Mouse (Mus musculus): ENCODE measurements around the gene Tepp. TPM values are rescaled to one million over a fixed set of nuclear protein-coding genes. Genes with fewer than 3 reads are reported as not detected.

Tepp gene
- polyA plus RNA-seq, 1 experiment, result not detected

DNA sequence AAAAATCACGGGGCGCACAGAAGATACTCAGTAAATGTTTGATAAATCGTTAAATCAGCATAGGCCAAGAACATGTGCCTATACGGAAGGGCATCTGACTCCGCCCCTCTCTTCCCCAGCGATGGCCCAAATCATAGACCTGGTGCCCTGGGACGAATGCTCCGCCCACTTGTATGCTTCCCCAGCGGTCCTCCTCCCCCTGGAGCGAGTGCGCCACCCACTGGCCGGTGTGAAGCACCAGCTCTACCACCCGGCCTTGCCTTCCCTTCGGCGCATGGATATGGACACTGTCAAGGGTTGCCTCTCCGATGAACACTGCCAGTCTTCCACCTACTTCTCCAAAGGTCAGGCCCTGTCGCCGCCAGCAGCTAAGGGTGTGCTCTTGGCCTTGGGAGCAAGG lies 2.5 kb downstream of the Tepp start:
- TF ChIP-seq CTCF (IDR thresholded peaks at IDR 0.05; ENCODE audit: low read depth, low read length) (peak; percentile 85), EP300 (IDR thresholded peaks at IDR 0.05; ENCODE audit: insufficient read depth, low read depth, low read length) (no peak)

DNA sequence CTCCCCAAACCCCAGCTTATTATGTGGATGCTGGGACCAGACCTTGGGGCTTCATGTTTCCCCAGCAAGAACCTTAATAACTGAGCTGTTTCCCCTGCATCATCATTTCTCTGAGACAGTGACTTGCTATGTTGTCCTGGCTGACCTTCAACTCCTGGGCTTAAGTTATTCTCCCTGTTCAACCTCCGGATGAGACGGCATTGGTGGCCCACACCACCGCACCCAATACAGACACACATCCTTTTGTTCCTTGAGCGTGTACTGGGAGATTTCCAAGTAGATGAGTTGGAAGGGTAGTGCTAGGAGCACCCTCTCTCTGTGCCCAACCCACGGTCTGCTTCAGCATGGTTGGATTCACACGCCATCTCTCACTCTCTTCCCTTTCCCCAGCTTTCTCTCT lies 3.5 kb downstream of the Tepp start:
- no peak overlapping the region for H3K9ac ChIP-seq (ENCODE audit: low read depth, poor library complexity, severe bottlenecking)
- H3K27ac ChIP-seq (ENCODE audit: insufficient read depth, low read length), result no peak overlapping the region
- H3K36me3 ChIP-seq (ENCODE audit: control insufficient read depth, insufficient read depth, low read length, poor library complexity, severe bottlenecking), result no peaks in the 10 kb centered on the region
- H3K27me3 ChIP-seq (ENCODE audit: control insufficient read depth, insufficient read depth, low read length, poor library complexity, severe bottlenecking), result no peaks in the 10 kb centered on the region
- no peaks in the 10 kb centered on the region for H3K9me3 ChIP-seq (replicated peaks; ENCODE audit: control insufficient read depth, insufficient read depth, low read length, poor library complexity, severe bottlenecking)
- no peaks in the 10 kb centered on the region for H3K4me1 ChIP-seq (ENCODE audit: control insufficient read depth, insufficient read depth, low read length)
- no peak overlapping the region for H3K4me3 ChIP-seq (ENCODE audit: low read depth, low read length)
- TF ChIP-seq CTCF (IDR thresholded peaks at IDR 0.05; ENCODE audit: low read depth, low read length), result no peak
- TF ChIP-seq POLR2A (IDR thresholded peaks at IDR 0.05; ENCODE audit: insufficient read depth, low read length), result no peak
- TF ChIP-seq EP300 (IDR thresholded peaks at IDR 0.05; ENCODE audit: insufficient read depth, low read depth, low read length), result no peak

More for the DNA sequence above, 2.5 kb downstream of the Tepp start:
- Histone ChIP-seq H3K36me3 (ENCODE audit: control insufficient read depth, insufficient read depth, low read length, poor library complexity, severe bottlenecking) (no peaks in the 10 kb centered on the region), H3K9ac (ENCODE audit: low read depth, poor library complexity, severe bottlenecking) (no peak overlapping the region), H3K27ac (ENCODE audit: insufficient read depth, low read length) (no peak overlapping the region), H3K9me3 (replicated peaks; ENCODE audit: control insufficient read depth, insufficient read depth, low read length, poor library complexity, severe bottlenecking) (no peaks in the 10 kb centered on the region), H3K27me3 (ENCODE audit: control insufficient read depth, insufficient read depth, low read length, poor library complexity, severe bottlenecking) (no peaks in the 10 kb centered on the region), H3K4me1 (ENCODE audit: control insufficient read depth, insufficient read depth, low read length) (no peaks in the 10 kb centered on the region), H3K4me3 (ENCODE audit: low read depth, low read length) (no peak overlapping the region)

DNA sequence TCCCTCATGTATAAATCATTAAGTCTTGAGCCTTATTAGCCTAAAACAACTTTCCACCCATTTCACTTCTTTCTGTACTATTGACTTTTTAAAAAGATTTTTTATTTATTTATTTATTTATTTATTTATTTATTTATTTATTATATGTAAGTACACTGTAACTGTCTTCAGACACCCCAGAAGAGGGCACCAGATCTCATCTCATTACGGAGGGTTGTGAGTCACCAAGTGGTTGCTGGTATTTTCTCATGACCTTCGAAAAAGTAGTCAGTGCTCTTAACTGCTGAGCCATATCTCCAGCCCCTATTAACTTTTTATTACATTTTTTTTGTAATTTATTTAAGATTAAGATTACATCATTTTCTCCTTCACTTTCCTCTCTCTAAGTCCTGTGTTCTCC lies 4.3 kb downstream of the Tepp start:
- no peak for TF ChIP-seq CTCF (IDR thresholded peaks at IDR 0.05; ENCODE audit: low read depth, low read length)
- TF ChIP-seq POLR2A (IDR thresholded peaks at IDR 0.05; ENCODE audit: insufficient read depth, low read length), result no peak
- no peak for TF ChIP-seq EP300 (IDR thresholded peaks at IDR 0.05; ENCODE audit: insufficient read depth, low read depth, low read length)
- Histone ChIP-seq H3K4me1 (ENCODE audit: control insufficient read depth, insufficient read depth, low read length) (no peaks in the 10 kb centered on the region), H3K4me3 (ENCODE audit: low read depth, low read length) (no peak overlapping the region), H3K27ac (ENCODE audit: insufficient read depth, low read length) (no peak overlapping the region), H3K9ac (ENCODE audit: low read depth, poor library complexity, severe bottlenecking) (no peak overlapping the region), H3K27me3 (ENCODE audit: control insufficient read depth, insufficient read depth, low read length, poor library complexity, severe bottlenecking) (no peaks in the 10 kb centered on the region), H3K9me3 (replicated peaks; ENCODE audit: control insufficient read depth, insufficient read depth, low read length, poor library complexity, severe bottlenecking) (no peaks in the 10 kb centered on the region), H3K36me3 (ENCODE audit: control insufficient read depth, insufficient read depth, low read length, poor library complexity, severe bottlenecking) (no peaks in the 10 kb centered on the region)

DNA sequence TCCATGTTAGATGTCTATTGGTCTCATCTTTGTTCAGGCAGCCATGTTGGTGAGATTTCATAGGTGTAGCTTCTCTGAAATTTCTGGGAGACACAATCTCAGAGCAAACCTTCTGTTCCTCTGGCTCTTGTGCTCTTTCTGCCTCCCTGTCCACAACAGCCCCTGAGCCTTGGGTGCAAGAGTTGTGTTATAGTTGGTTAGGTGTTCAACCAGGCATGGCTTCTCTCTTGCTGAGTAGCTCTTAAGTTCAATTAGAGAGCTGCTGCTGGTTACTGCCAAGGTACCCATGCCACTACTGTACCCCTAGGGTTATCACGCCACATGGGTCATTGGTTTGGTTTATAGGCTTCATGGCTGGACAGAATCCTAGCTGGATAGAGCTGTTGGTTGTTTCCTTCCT lies 5.0 kb downstream of the Tepp start:
- H3K27me3 ChIP-seq (ENCODE audit: control insufficient read depth, insufficient read depth, low read length, poor library complexity, severe bottlenecking), result no peaks in the 10 kb centered on the region
- TF ChIP-seq POLR2A (IDR thresholded peaks at IDR 0.05; ENCODE audit: insufficient read depth, low read length) (no peak), CTCF (IDR thresholded peaks at IDR 0.05; ENCODE audit: low read depth, low read length) (no peak), EP300 (IDR thresholded peaks at IDR 0.05; ENCODE audit: insufficient read depth, low read depth, low read length) (no peak)
- no peak overlapping the region for H3K4me3 ChIP-seq (ENCODE audit: low read depth, low read length)
- H3K36me3 ChIP-seq (ENCODE audit: control insufficient read depth, insufficient read depth, low read length, poor library complexity, severe bottlenecking), result no peaks in the 10 kb centered on the region
- no peaks in the 10 kb centered on the region for H3K9me3 ChIP-seq (replicated peaks; ENCODE audit: control insufficient read depth, insufficient read depth, low read length, poor library complexity, severe bottlenecking)
- no peak overlapping the region for H3K27ac ChIP-seq (ENCODE audit: insufficient read depth, low read length)
- no peak overlapping the region for H3K9ac ChIP-seq (ENCODE audit: low read depth, poor library complexity, severe bottlenecking)
- no peaks in the 10 kb centered on the region for H3K4me1 ChIP-seq (ENCODE audit: control insufficient read depth, insufficient read depth, low read length)

DNA sequence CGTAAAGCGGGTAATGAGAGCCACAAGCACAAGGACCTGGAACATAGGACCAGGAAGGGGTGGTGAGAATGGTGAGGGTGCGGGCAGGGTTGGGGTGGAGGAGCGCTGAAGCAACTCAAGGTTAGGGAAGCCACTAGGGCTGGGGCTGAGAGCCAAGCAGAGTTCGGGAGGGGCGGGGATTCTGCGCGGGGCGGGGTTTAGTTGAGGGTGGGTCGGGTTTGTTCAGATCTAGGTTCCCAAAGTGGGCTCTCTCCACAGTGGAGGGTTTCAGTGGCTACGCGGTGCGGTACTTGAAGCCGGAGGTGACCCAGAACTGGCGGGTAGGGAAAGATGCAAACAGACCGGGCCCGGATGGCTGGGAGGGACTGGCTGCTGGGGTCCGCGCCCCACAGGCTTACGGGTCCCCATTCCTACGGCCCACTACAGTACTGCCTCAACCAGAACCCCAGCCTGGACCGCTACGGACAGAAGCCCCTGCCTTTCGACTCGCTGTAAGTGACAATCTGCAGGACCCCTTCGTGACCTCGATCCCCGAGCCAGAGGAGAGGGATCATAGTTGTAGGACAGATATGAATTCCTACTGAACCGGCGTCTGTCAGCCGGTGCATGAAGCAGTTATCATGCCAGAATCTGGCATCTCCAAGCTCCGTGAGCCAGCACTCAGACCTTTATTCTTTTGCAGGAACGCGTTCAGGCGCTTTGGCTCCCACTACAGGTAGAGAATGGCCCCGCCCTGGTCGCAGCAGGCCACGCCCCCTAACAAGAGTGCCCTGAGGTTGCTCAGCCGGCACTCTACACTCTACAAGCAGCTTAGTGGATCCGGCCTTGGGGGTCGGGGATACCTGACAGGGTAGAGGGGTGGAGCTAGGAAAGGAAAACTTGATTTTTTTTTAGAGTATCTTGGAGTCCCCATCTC lies 10.1 kb downstream of the Tepp start:
- H3K9me3 ChIP-seq (replicated peaks; ENCODE audit: control insufficient read depth, insufficient read depth, low read length, poor library complexity, severe bottlenecking), result no peaks in the 10 kb centered on the region
- H3K27me3 ChIP-seq (ENCODE audit: control insufficient read depth, insufficient read depth, low read length, poor library complexity, severe bottlenecking), result no peaks in the 10 kb centered on the region
- TF ChIP-seq CTCF (IDR thresholded peaks at IDR 0.05; ENCODE audit: low read depth, low read length), result peak; percentile 35
- no peak for TF ChIP-seq EP300 (IDR thresholded peaks at IDR 0.05; ENCODE audit: insufficient read depth, low read depth, low read length)
- no peaks in the 10 kb centered on the region for H3K36me3 ChIP-seq (ENCODE audit: control insufficient read depth, insufficient read depth, low read length, poor library complexity, severe bottlenecking)
- H3K9ac ChIP-seq (ENCODE audit: low read depth, poor library complexity, severe bottlenecking), result peak overlapping the region; percentile 55
- H3K27ac ChIP-seq (ENCODE audit: insufficient read depth, low read length), result no peak overlapping the region
- H3K4me1 ChIP-seq (ENCODE audit: control insufficient read depth, insufficient read depth, low read length), result no peaks in the 10 kb centered on the region
- peak overlapping the region; percentile 67 for H3K4me3 ChIP-seq (ENCODE audit: low read depth, low read length)

DNA sequence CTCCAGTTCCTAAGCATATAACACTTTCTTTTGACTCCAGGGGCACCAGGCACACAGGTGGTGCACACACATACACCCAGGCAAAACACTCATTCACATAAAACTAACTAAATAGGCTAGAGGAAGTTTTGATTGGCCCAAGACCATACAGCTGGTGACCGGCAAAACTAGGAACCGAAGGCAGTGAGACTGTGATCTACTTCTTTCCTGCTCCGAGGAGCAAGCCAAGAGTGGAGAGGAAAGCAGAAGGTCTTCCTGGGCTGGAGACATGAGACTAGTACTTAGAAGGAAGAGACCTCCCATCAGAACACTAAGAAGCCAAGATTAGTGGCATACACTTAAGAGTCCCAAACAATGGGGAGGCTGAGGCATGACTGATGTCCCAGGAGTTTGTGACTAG lies 12.8 kb downstream of the Tepp start:
- Histone ChIP-seq H3K27me3 (ENCODE audit: control insufficient read depth, insufficient read depth, low read length, poor library complexity, severe bottlenecking) (no peaks in the 10 kb centered on the region), H3K9ac (ENCODE audit: low read depth, poor library complexity, severe bottlenecking) (no peak overlapping the region), H3K27ac (ENCODE audit: insufficient read depth, low read length) (no peak overlapping the region), H3K9me3 (replicated peaks; ENCODE audit: control insufficient read depth, insufficient read depth, low read length, poor library complexity, severe bottlenecking) (no peaks in the 10 kb centered on the region), H3K36me3 (ENCODE audit: control insufficient read depth, insufficient read depth, low read length, poor library complexity, severe bottlenecking) (no peaks in the 10 kb centered on the region), H3K4me3 (ENCODE audit: low read depth, low read length) (no peak overlapping the region), H3K4me1 (ENCODE audit: control insufficient read depth, insufficient read depth, low read length) (no peaks in the 10 kb centered on the region)
- TF ChIP-seq POLR2A (IDR thresholded peaks at IDR 0.05; ENCODE audit: insufficient read depth, low read length), result no peak
- no peak for TF ChIP-seq CTCF (IDR thresholded peaks at IDR 0.05; ENCODE audit: low read depth, low read length)
- TF ChIP-seq EP300 (IDR thresholded peaks at IDR 0.05; ENCODE audit: insufficient read depth, low read depth, low read length), result no peak

Data from ES-Bruce4 (cell line).